Mouse (Mus musculus): Measurements from ENCODE around the gene Arfgef2.

DNA sequence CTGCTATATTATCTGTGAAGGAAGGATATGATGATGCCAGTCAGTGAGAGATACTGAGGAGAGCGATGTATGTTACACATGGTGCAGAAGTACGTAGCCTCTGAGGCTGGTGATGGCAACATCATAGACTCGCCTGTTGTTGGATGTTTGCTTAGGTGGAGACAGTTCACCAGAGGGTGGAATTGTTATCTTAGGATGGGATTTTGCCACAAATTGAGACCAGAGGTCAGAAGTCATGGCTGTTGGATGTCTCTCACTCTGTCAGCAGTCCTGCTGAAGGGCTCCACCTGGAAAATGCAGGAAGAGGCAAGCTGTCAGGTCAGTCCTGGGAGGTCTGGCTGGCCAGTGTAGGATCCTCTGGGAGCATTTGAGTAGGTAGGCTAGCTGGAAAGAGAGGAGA, 16.0 kb downstream of the Arfgef2 start:
- TF ChIP-seq CTCF (IDR thresholded peaks at IDR 0.05; ENCODE audit: low read depth) (no peak), EP300 (IDR thresholded peaks at IDR 0.05; ENCODE audit: low read depth) (no peak)
